Mouse (Mus musculus) neural tube, embryonic 12.5 days (tissue): ENCODE measurements around the gene Rapgef5. TPM values are rescaled to one million over a fixed set of nuclear protein-coding genes. Genes with fewer than 3 reads are reported as not detected.

Source experiments
- ATAC-seq: fragments of 200-750 bp; cut with Nextera tagmentation; 2 replicates; pipeline ENCODE4 v1.8.0; 2017; ENCODE audit warnings: low read depth, mild to moderate bottlenecking, moderate TSS enrichment, moderate library complexity; ENCODE audit not compliant: low FRiP score
- H3K27ac ChIP-seq: fragments of 300-500 bp; sonication (generic); 2 replicates; pipeline ENCODE4 v1.5.1; 2016
- H3K27me3 ChIP-seq: fragments of 300-500 bp; sonication (generic); replicated peaks from 2 replicates; pipeline ENCODE4 v1.6.1; 2016; ENCODE audit warnings: mild to moderate bottlenecking
- H3K36me3 ChIP-seq: fragments of 300-500 bp; sonication (generic); 2 replicates; pipeline ENCODE4 v1.6.1; 2016; ENCODE audit warnings: mild to moderate bottlenecking
- H3K4me1 ChIP-seq: fragments of 300-500 bp; sonication (generic); 2 replicates; pipeline ENCODE4 v1.6.1; 2016
- H3K4me2 ChIP-seq: fragments of 300-500 bp; sonication (generic); replicated peaks from 2 replicates; pipeline ENCODE4 v1.6.1; 2016; ENCODE audit warnings: mild to moderate bottlenecking
- H3K4me3 ChIP-seq: fragments of 300-500 bp; sonication (generic); 2 replicates; pipeline ENCODE4 v1.5.1; 2016
- H3K9ac ChIP-seq: fragments of 300-500 bp; sonication (generic); 2 replicates; pipeline ENCODE4 v1.6.1; 2016; ENCODE audit warnings: mild to moderate bottlenecking
- H3K9me3 ChIP-seq: fragments of 300-500 bp; sonication (generic); 2 replicates; pipeline ENCODE4 v1.6.1; 2016; ENCODE audit warnings: mild to moderate bottlenecking
- WGBS: fragments of 180-500 bp; shearing (Covaris S2); methylation state at CpG from one replicate; pipeline ENCODE4 v1.1.7; 2016; 5-methylcytosine and 5-hydroxymethylcytosine counted together
- polyA plus RNA-seq: library from polyadenylated mRNA; unstranded; fragments of >200 nt; fragmentation: Nextera tagmentation; extraction: Ambion mirVana; gene quantifications from 2 replicates; pipeline ENCODE4 v1.2.1, GENCODE M21; 2016

Rapgef5 gene
- polyA plus RNA-seq, 1 experiment from 2014 or later = 35.8 TPM

GRCm38 (mm10) chr12:117709280-117709679 is 193.0 kb downstream of the Rapgef5 start:
- Histone ChIP-seq H3K4me3 (no peak overlapping the region), H3K9me3 (no peaks in the 10 kb centered on the region), H3K27me3 (no peaks in the 10 kb centered on the region), H3K4me2 (no peak overlapping the region), H3K4me1 (peaks cover 4% of the 10 kb centered on the region; the same call in 1 of the 2 replicates), H3K9ac (no peak overlapping the region), H3K36me3 (no peaks in the 10 kb centered on the region), H3K27ac (no peak overlapping the region)
- 58% methylated on average over 12 of the region's 12 CpGs for WGBS
- ATAC-seq = no peak

GRCm38 (mm10) chr12:117712474-117712873 is 196.2 kb downstream of the Rapgef5 start:
- H3K4me1 ChIP-seq = peaks cover 4% of the 10 kb centered on the region; the same call in 1 of the 2 replicates
- ATAC-seq = no peak
- WGBS = 88% methylated on average over 6 of the region's 6 CpGs

GRCm38 (mm10) chr12:117713616-117714015 is 197.3 kb downstream of the Rapgef5 start:
- H3K4me1 ChIP-seq = peaks cover 4% of the 10 kb centered on the region; the same call in 1 of the 2 replicates
- H3K27ac ChIP-seq = no peak overlapping the region
- no peak overlapping the region for H3K4me2 ChIP-seq
- WGBS = 21% methylated on average over 6 of the region's 6 CpGs
- H3K4me3 ChIP-seq = no peak overlapping the region
- no peaks in the 10 kb centered on the region for H3K9me3 ChIP-seq
- H3K9ac ChIP-seq = no peak overlapping the region
- ATAC-seq = peak; percentile 48; the same call in 1 of the 2 replicates
- H3K36me3 ChIP-seq = no peaks in the 10 kb centered on the region
- H3K27me3 ChIP-seq = no peaks in the 10 kb centered on the region

More at GRCm38 (mm10) chr12:117712474-117712873, 196.2 kb downstream of the Rapgef5 start:
- Histone ChIP-seq H3K4me3 (no peak overlapping the region), H3K36me3 (no peaks in the 10 kb centered on the region), H3K27me3 (no peaks in the 10 kb centered on the region), H3K9ac (no peak overlapping the region), H3K27ac (no peak overlapping the region), H3K9me3 (no peaks in the 10 kb centered on the region), H3K4me2 (no peak overlapping the region)

- Histone ChIP-seq H3K36me3 (peaks cover 10% of the 10 kb centered on the region; the same call in 1 of the 2 replicates), H3K27ac (no peak overlapping the region), H3K4me2 (no peak overlapping the region), H3K9me3 (no peaks in the 10 kb centered on the region), H3K9ac (no peak overlapping the region), H3K4me3 (no peak overlapping the region), H3K4me1 (peaks cover 16% of the 10 kb centered on the region), H3K27me3 (no peaks in the 10 kb centered on the region)
- ATAC-seq = peak; percentile 81
- 43% methylated on average over 14 of the region's 14 CpGs for WGBS
These were observed 204.8 kb downstream of the Rapgef5 start for GRCm38 (mm10) chr12:117720794-117721747.

GRCm38 (mm10) chr12:117721748-117722150 is 205.5 kb downstream of the Rapgef5 start:
- Histone ChIP-seq H3K27me3 (no peaks in the 10 kb centered on the region), H3K36me3 (peaks cover 13% of the 10 kb centered on the region; the same call in 1 of the 2 replicates), H3K9me3 (no peaks in the 10 kb centered on the region), H3K4me1 (peaks cover 16% of the 10 kb centered on the region), H3K4me3 (no peak overlapping the region), H3K4me2 (no peak overlapping the region), H3K9ac (no peak overlapping the region), H3K27ac (no peak overlapping the region)
- 54% methylated on average over 6 of the region's 6 CpGs for WGBS
- ATAC-seq = no peak; the same call in 1 of the 2 replicates

GRCm38 (mm10) chr12:117725011-117725410 is 208.7 kb downstream of the Rapgef5 start:
- Histone ChIP-seq H3K4me2 (no peak overlapping the region), H3K27ac (no peak overlapping the region), H3K4me3 (no peak overlapping the region), H3K9me3 (no peaks in the 10 kb centered on the region), H3K4me1 (peaks cover 20% of the 10 kb centered on the region), H3K27me3 (no peaks in the 10 kb centered on the region), H3K36me3 (peaks cover 6% of the 10 kb centered on the region; the same call in 1 of the 2 replicates), H3K9ac (no peak overlapping the region)
- ATAC-seq = no peak
- 93% methylated on average over 4 of the region's 4 CpGs for WGBS

GRCm38 (mm10) chr12:117727481-117728177 is 211.3 kb downstream of the Rapgef5 start:
- no peak overlapping the region for H3K4me2 ChIP-seq
- H3K27me3 ChIP-seq = no peaks in the 10 kb centered on the region
- H3K36me3 ChIP-seq = peaks cover 6% of the 10 kb centered on the region; the same call in 1 of the 2 replicates
- peaks cover 5% of the 10 kb centered on the region for H3K4me1 ChIP-seq
- 0 out of 2 replicates have a peak, but pooled peaks have one; percentile 15 for ATAC-seq
- H3K27ac ChIP-seq = no peak overlapping the region
- H3K4me3 ChIP-seq = no peak overlapping the region
- no peak overlapping the region for H3K9ac ChIP-seq
- 83% methylated on average over 8 of the region's 8 CpGs for WGBS
- H3K9me3 ChIP-seq = no peaks in the 10 kb centered on the region

GRCm38 (mm10) chr12:117728178-117728611 is 211.9 kb downstream of the Rapgef5 start:
- Histone ChIP-seq H3K4me3 (no peak overlapping the region), H3K36me3 (peaks cover 6% of the 10 kb centered on the region; the same call in 1 of the 2 replicates), H3K27ac (no peak overlapping the region), H3K27me3 (no peaks in the 10 kb centered on the region), H3K4me1 (peaks cover 5% of the 10 kb centered on the region), H3K9me3 (no peaks in the 10 kb centered on the region), H3K4me2 (peak overlapping the region; percentile 9; the same call in 1 of the 2 replicates), H3K9ac (no peak overlapping the region)
- peak; percentile 74 for ATAC-seq
- 19% methylated on average over 3 of the region's 3 CpGs for WGBS

GRCm38 (mm10) chr12:117733611-117734010 is 217.3 kb downstream of the Rapgef5 start:
- Histone ChIP-seq H3K27ac (no peak overlapping the region), H3K9me3 (no peaks in the 10 kb centered on the region), H3K4me2 (no peak overlapping the region), H3K4me3 (no peak overlapping the region), H3K27me3 (no peaks in the 10 kb centered on the region), H3K36me3 (no peaks in the 10 kb centered on the region; the same call in 1 of the 2 replicates), H3K9ac (no peak overlapping the region), H3K4me1 (peaks cover 24% of the 10 kb centered on the region)
- no peak for ATAC-seq

- WGBS = 86% methylated on average over 3 of the region's 3 CpGs
- H3K4me1 ChIP-seq = peaks cover 33% of the 10 kb centered on the region
- H3K27me3 ChIP-seq = no peaks in the 10 kb centered on the region
- H3K4me3 ChIP-seq = no peak overlapping the region
- ATAC-seq = no peak
- no peaks in the 10 kb centered on the region for H3K9me3 ChIP-seq
- H3K4me2 ChIP-seq = no peak overlapping the region
- peaks cover 6% of the 10 kb centered on the region; the same call in 1 of the 2 replicates for H3K36me3 ChIP-seq
- H3K27ac ChIP-seq = no peak overlapping the region
- H3K9ac ChIP-seq = no peak overlapping the region
These were observed 219.9 kb downstream of the Rapgef5 start for GRCm38 (mm10) chr12:117736130-117736529.

GRCm38 (mm10) chr12:117736928-117737327 is 220.6 kb downstream of the Rapgef5 start:
- Histone ChIP-seq H3K4me3 (no peak overlapping the region), H3K4me1 (peaks cover 38% of the 10 kb centered on the region), H3K36me3 (peaks cover 6% of the 10 kb centered on the region; the same call in 1 of the 2 replicates), H3K27me3 (no peaks in the 10 kb centered on the region), H3K4me2 (no peak overlapping the region), H3K27ac (no peak overlapping the region), H3K9me3 (no peaks in the 10 kb centered on the region), H3K9ac (no peak overlapping the region)
- ATAC-seq = peak; percentile 91
- WGBS = 28% methylated on average over 2 of the region's 2 CpGs
